Mouse (Mus musculus) thymus, postnatal 14 days (tissue): ENCODE data around the gene Galr2.
"Not testable (repeated sequence)": the region's sequence is repeated elsewhere in the genome, so short reads cannot be mapped to it uniquely, and the experiment has no call there.

Experiments used
- DNase-seq: peaks from one replicate; pipeline ENCODE4 v3.0.0; 2021

Gene Galr2

DNA sequence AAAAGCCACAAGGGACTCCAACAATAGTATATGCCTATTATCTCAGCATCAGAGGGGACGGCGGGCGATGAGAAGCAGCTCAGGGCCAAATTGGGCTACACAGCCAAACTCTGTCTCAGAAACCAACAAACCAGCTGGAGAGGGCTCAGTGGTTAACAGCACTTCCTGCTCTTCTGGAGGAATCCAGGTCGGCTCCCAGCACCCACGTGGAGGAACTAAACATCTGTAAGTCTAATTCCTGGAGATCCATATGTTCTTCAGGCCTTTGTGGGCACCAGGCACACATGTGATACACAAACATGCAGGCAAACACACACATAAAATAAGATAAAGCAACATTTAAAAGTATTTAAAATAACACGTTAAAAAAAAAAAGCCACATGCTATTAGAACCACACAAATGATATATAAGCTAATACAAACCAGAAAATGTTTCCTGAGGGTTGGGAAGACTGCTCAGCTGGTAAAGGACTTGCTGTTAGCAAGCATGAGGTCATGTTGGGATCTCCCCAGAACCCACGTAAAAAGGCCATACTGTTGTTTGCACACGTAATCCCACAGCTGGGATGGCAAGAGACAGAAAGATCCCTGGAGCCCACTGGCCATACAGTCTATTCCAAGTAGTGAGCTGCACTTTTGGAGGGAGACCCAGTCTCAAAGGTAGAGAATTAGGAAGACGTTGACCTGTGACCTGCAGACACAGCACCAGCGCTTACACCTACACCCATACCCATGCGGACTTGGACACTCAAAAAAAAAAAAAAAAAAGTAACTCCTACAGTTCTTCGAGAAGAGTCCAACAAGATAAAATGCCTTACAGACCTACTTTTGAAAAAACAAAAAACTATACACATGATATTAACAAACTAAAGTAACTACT lies 7.9 kb upstream of the Galr2 start:
- no peak for DNase-seq

DNA sequence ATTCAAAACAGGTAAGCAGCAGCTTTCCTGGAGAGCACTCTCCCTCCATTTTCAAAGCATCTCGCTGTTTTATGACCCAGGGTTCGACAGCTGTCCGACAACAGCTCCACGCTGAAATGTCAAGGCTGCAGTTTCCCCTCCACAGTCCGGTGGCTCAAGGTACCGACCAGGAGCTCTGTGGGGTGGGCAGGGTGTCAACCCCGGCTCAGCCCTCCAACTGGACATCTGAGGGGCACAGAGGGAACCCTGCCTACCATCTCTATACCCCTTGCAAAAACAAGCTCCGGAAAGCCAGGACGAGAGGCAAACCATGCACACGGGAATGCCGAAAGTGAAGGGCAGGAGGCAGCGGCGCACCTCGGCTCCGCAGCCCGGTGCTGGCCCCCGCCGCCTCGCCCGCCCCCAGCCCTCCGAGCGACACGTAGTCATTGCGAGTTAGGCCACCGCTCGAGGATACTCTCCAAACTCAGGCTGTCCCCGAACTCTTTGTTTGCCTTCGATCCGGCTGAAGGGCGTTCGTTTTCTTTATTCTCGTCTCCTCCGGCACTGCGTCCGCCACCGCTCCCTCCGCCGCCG lies 7.2 kb upstream of the Galr2 start:
- DNase-seq = no peak

DNA sequence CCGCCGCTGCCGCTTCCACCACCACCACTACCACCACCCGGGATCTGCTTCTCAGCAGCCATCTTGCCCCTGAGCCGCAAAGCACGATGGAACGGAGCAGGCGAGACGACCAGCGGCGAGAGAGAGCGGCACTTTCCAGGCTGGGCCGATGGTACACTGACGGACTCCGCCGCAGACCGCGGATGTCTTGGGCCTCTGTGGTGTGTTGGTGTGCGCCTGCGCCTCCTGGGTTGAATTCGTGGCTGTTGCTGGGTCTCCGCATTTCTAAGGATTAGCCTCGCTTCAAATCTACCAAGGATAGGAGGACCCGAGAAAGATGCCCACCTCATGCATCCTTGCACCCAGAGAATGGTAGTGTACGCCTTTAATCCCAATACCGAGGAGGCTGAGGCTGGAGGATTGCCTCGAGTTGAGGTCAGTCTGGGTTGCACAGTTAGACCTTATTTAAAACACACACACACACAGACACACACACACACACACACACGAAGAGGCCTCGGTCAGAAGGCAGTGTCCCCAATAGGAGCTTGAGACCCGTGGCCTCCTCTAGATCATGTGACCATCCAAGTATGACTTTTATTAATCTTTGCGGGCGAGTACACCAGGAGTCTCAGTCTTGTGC lies 6.6 kb upstream of the Galr2 start, which contains the start of gene Srp68:
TSS of gene Srp68 (minus strand) at position 173 of the 622 bp plus-strand sequence.
- DNase-seq = peak; percentile 93

DNA sequence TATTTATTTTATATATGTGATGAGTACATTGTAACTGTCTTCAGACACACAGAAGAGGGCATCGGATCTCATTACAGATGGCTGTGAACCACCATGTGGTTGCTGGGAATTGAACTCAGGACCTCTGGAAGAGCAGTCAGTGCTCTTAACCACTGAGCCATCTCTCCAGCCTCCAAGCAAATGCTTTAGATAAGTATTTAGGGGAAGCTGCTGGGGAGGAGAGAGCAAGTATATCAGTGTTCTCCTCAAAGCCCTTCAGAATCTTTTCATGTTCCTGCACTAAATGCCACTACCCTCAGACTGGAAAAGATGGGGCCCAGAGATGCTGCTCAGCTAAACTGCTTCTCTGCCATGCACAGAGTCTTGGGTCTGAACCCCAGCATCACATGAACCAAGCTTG lies 3.6 kb upstream of the Galr2 start:
- not testable (repeated sequence) for DNase-seq

DNA sequence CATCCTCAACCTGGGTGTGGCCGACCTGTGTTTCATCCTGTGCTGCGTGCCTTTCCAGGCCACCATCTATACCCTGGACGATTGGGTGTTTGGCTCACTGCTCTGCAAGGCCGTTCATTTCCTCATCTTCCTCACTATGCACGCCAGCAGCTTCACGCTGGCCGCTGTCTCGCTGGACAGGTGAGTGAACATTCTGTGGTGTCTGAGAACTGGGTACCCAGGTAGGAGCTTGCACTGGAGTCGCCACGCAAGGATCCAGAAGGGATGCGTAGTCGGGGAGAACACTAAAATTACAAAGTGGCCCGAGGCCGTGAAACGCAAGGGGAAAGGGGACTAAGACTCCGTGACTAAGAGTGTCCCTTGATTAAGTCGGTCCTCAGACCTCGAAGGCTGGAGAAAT lies 932 bp downstream of the Galr2 start:
- no peak for DNase-seq

DNA sequence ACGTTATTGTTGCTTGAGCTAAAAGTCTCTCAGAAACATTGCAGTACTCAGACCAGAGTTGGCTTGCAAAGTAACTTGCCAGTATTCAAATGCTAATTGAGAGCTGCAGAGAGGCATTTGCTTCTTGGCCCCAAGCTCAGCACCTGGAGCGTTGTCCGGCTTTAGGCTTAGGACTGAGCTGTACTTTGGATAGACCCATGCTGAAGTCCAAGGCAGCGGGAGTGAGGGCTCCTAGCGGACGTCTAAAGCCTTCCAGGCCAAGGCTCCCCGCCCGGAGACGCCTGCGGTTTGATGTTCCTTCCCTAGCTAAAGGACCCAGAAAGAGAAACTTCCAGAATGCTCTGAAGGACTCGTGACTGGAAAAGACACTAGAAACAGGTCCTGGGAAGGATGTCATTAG lies 1.4 kb downstream of the Galr2 start:
- no peak for DNase-seq

DNA sequence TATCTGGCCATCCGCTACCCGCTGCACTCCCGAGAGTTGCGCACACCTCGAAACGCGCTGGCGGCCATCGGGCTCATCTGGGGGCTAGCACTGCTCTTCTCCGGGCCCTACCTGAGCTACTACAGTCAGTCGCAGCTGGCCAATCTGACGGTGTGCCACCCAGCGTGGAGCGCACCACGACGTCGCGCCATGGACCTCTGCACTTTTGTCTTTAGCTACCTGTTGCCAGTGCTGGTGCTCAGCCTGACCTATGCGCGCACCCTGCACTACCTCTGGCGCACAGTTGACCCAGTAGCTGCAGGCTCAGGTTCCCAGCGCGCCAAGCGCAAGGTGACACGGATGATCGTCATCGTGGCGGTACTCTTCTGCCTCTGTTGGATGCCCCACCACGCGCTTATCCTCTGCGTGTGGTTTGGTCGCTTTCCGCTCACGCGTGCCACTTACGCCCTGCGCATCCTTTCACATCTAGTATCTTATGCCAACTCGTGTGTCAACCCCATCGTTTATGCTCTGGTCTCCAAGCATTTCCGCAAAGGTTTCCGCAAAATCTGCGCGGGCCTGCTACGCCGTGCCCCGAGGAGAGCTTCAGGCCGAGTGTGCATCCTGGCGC lies 2.3 kb downstream of the Galr2 start:
- DNase-seq = no peak

DNA sequence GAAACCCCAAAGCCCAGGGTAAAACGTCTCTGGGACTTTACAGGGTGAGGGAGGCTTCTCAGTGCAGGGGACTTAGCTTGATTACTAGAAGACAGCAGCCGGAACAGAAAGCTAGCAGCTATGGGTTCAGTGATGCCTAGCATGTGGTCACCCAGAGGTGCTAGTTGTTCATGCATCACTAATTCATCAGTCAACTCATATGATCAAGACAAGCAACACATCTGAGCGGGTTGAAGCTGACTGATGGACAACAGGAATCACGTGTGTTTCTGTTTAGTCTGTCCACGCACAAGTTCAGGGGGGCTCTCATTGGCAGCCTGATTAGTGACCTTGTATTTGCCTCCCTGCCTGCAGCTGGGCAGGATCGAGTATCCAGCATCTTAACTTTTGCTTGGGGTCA lies 3.2 kb downstream of the Galr2 start:
- no peak for DNase-seq

DNA sequence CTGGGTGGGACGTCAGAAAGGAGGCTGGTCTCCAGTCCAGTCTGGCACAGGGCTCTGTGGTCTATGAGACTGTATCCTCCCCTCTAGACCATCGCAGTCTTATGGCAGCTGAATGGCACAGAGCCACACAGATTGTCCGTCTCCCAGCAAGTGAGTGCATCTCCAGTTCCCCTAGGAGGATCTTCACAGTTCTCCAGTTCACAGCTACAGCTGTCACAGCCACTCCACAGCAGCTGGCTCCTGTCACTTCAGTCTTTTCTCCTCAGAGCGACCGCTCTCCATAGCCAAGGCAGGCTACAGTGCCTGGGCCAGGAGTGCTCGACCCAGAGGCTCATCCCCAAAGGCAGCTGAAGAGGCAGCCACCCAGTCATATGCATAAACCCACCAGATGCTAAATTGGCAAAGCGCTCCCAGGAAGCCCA lies 5.0 kb downstream of the Galr2 start:
- no peak for DNase-seq

DNA sequence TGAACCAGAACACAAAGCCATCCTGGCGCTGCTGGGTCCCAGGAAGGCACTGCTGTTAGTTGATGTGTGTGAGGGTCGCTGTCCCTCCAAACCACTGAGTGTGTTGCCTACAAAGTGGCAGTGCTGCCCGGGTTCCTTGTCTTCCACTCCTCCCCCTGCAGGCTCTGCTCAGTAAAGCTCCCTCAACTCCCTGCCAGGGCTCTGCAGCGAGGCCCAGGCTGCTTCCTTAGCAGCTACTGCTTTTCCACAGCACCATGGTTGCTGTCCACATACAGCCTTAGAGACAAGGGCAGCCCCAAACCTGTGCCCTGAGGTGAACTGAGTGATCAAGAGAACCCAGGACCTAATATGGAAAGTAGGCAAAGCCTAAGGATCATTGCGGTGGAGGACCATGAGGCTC lies 6.6 kb downstream of the Galr2 start:
- DNase-seq = no peak

DNA sequence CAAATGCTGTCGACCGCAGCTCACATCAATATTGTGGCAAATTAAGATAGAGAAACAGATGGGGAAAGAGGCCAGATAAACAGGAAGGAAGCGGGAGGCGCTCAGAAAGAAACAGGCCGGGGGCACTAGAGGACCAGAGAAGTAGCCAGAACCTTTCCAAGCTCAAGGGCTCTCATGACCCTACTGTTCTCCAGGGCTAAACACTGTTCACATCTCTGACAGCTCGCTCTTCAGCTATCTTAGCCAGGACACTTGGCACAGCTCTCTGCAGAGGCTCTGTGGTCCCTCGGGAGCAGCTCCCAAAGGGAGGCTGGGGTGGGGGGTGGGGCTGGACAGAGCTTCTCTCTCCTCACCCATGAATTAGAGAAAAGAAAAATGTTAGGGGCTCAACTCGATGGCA lies 9.8 kb downstream of the Galr2 start:
- no peak for DNase-seq

DNA sequence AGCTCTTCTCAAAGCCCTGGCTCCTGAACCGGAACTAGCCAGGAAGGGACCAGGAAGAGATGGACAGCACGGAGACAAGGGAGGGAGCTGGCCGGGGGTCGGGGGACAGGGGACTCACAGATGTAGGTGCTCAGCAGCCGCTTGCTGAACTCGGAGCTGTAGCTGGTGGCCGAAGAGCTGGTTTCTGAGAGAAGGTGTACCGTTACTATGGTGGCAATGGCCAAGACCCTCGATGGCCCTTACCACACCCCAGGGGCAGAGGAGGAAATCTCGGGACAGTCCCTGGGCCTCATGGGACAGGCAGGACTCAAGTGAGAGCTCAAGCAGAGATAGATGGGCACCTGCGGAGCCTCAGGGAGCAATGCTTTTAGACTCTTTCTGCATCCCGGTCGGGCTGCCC lies 11.7 kb downstream of the Galr2 start:
- no peak for DNase-seq

DNA sequence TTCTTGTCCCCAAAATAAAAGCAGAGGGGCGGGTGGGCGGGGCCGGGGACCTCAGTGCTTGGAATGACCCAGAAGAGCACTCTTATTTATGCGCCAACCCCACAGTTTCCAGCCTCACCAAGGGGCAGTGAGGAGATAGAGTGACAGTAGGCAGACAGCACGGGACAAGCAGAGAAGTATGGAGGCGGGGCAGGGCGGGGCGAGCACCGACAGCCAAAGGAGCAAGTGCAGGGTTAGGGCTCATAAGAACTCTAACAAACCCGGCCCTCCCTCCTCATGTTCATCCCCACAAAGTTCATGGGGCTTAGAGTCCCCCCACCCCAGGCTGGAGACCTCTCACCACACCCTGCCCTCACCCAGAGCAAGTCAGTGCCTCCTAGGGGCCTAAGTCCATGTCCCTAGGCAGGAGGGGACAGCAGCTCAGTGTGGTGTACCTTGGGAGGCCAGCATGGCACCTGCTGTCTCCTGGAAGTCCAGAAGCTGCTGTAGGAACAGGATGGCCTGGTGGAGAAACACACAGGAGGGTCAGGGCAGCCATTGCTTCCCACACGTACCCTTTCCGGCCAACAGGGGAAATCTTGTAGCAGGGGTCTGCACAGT lies 12.9 kb downstream of the Galr2 start:
- DNase-seq = no peak

DNA sequence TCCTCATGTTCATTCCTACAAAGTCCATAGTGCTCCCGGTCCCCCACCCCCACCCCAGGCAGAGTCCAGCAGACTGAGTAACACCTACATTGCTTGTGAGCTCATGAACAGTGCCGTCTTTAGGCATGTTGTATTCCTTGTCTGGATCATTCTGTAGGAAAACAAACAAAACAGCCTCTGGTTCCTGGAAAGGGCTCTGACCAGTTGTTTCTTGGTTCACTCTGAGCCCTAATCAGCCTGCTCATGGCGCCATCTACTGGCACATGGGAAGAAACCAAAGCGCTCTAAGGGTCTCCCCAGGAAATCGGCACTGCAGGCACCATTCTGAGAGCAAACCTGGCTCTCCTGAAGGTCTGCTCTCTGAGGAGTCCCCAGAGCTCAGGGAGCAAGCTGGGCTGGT lies 13.6 kb downstream of the Galr2 start:
- DNase-seq = peak; percentile 57

DNA sequence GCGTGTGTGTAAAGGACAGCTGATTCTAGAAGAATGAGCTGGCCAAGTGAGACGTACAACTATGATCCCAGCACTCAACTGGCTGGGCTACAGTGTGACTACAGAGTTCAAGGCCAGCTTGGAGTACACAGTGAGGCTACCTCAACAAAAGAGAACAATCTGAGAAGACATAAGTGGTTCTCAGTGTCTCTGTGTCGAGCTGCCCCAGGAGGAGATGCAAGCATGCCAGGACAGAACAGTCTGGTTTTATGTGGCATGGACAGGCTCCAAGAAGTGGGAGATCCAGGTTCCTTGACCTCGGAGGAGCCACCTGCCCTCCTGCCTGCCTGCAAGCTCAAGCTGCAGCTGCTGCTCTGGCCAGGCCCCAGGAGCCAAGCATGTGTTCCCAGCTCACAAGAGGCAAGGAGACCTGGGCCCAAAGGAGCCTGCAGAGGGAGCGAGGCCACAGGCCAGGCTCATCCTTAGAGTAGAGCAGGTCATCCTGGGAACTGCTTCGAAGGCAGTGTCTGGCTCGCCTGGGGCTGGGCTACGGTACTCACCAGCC lies 15.5 kb downstream of the Galr2 start:
- DNase-seq = no peak

DNA sequence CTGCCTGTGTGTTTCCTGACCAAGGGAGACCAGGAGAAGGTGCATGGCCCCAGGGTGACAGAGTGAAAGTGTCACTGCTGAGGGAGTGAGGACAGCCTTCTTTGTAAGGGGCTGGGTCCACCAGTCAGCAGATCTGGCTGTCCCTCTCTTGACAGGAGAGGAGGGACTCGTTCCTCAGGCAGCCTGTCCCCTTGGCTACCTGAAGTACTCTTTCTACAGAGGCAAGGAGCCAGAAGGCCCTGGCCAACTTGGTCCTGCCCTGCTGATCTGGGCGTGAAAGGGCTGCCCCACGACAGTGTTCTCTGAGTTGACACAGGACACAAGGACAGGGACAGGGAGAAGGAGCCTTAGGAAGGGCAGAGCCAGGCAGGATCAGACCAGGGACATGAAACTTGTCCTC lies 16.3 kb downstream of the Galr2 start:
- DNase-seq = no peak

DNA sequence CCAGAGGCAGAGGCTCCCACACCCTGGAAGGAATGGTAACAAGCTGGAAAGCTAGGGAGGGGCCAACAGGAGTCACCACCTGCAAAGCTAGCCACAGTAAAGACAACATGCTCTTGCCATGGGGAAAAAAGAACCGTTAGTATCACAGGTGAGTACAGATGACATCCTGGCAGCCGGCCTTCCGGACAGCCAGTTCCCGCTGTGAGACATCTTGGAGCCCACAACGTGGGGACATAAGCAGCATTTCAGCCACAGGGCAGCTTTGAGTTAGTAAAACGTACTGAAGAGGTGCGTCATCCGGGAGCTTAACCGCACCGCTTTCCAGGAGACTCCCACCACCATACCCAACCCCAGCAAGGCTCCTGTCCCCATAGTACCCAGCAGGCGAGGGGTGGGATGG lies 17.5 kb downstream of the Galr2 start:
- DNase-seq = no peak

DNA sequence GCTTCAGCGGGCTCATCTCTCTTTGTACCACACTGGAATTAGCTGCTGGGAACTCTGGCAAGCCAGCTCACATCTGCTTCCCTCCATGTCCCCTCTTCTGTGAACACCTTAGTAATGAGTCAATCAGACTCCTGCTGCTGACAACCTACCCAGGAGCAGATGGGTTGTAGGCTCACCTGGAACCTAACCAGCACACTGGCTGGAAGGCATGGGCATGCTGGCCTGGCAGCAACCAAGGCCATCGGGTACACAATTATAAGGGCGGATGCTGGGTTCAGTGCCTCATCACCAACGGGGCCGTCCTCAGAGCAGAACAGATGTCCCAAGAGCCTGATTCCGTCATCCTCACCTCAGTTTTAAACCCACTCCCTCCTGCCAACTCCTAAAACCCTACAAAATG lies 17.9 kb downstream of the Galr2 start:
- no peak for DNase-seq

DNA sequence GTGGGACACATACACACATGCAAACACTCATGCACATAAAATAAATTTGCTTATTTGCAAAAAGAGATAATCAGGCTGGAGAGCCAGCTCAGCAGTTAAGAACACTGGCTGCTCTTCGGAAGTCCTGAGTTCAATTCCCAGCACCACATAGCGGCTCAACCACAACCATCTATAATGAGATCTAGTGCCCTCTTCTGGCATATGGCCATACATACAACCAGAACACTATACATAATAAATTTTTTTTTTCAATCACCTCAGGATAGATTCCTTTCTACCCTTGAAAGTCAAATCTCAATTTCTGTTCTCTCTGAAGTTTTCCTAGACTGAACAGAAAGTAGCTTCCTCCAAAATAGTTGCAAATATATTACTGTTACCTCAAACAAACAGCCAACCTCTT lies 24.7 kb downstream of the Galr2 start:
- DNase-seq = no peak

DNA sequence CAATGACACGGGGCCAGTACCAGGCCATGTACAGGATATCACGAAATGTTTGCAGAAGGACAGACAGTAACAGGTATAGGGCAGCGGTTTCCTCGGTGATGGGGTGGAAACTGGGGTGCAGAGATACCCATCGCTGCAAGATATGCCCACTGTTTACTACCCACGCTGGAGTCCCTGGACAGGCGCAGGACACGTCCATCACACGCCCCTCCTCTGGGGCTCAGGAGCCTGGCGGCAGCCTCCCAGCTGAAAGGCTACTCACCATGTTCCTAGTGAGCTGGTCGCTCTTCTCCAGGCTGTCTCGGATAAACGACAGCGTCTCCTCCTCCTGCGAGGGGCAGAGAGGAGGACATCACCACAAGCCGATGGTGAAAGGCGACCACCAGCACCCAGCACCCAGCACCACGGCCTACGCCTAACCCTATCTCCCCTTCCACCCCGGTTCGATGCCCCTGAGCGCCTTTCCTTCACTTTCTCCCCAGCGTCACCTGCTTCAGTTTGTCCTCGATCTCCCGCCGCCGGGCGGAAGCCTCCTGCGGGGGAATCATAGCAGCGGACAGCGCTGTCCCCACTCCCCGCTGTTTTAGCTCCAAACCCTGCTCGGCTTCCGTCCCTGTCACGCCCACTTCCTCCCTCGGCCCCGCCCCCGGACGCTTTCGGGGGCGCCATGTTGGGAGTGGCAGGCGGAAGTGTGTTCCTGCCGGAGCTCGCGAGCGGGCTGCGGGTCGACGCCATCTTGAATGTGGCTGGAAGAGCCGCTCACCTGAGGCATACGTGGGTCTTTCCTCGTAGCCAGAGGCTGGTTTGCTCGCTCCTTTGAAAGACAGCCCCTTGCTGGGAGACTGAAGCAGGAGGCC lies 25.6 kb downstream of the Galr2 start:
- DNase-seq = peak; percentile 97

DNA sequence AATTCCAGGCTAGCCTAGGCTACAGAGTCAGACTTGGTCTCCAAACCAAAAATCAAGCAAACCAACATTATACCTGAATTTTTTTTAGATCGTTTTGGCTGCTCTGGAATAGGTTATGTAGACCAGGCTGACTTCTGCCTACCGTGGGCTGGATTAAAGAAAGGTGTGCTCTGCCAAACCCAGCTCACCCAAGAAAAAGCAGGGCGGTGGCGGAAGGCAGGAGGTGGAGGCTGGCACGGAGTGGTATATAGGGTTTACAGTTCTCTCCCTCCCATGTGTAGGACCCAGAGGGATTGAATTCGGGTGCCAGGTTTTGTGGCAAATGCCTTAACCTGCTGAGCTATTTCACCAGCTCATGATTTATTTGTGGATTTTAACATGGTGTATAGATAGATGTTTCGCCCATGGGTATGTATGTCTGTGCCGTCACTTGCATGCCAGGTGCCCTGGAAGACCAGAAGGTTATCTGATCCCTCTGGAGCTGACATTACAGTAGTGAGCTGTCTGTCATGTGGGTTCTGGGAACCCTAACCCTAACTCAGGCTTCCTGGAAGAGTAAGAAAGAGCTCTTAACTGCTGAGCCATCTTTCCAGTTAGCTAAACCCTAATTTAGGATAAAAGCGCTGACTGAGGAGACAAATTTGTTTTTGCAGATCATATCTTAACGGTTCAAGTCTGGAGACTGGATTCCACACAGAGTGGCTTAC lies 26.4 kb downstream of the Galr2 start, which contains the start of gene Exoc7:
TSS of gene Exoc7 (minus strand) at position 215 of the 707 bp plus-strand sequence.
- DNase-seq = peak; percentile 19
